In the genomic region with DNA sequence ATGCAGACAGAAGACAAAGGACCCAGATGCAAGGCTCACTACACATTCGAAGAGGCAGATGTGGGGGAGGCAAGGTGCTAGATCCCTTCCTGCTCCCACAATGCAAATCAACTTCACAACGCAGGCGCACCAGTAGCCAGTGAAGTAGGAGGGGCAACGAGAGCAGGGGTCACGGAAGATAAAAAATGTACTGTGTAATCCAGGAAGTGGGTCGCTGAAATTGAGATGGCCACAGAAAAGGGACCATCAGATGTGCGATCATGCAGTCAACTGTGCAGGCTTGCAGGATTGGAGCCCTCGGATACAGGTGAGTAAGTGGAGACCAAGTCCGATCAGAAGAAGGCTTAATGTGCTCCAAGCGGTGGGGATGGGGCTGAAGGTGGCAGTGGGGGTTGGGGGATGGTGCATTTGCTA, we compare ENCODE assay signal across 1 mouse cellular context.
TF ChIP-seq lines count a peak whose summit lies in the region.

No protein-coding gene starts in this region.

TF ChIP-seq in MEL, 35 proteins besides CTCF, POLR2A, EP300 and RAD21 (continued from another document):
- TF ChIP-seq JUND (IDR thresholded peaks at IDR 0.05; ENCODE audit: low read depth, low read length) (no peak), ZC3H11A (IDR thresholded peaks at IDR 0.05; ENCODE audit: low read depth, low read length) (no peak), GATA1 (IDR thresholded peaks at IDR 0.05; ENCODE audit: low read depth, low read length) (peak; percentile 71), CHD2 (IDR thresholded peaks at IDR 0.05; ENCODE audit: low read length) (peak; percentile 40), CHD1 (IDR thresholded peaks at IDR 0.05; ENCODE audit: low read depth, low read length) (no peak), SMC3 (IDR thresholded peaks at IDR 0.05; ENCODE audit: low read depth, low read length) (no peak), NELFE (IDR thresholded peaks at IDR 0.05; ENCODE audit: low read depth, low read length) (peak; percentile 95), ZKSCAN1 (IDR thresholded peaks at IDR 0.05; ENCODE audit: low read depth, low read length) (no peak), ZNF384 (IDR thresholded peaks at IDR 0.05; ENCODE audit: low read depth, low read length) (peak; percentile 57), TBP (IDR thresholded peaks at IDR 0.05; ENCODE audit: low read depth, low read length) (peak; percentile 93), MYB (IDR thresholded peaks at IDR 0.05; ENCODE audit: low read depth, low read length) (no peak), HCFC1 (IDR thresholded peaks at IDR 0.05; ENCODE audit: low read depth, low read length) (peak; percentile 84), MEF2A (IDR thresholded peaks at IDR 0.05; ENCODE audit: extremely low read depth, insufficient replicate concordance, low read depth, low read length, poor library complexity, severe bottlenecking) (no peak), KAT2A (conservative IDR thresholded peaks at IDR 0.05; ENCODE audit: low read depth, low read length) (peak; percentile 53; the same call in 1 of the 2 replicates), USF2 (IDR thresholded peaks at IDR 0.05; ENCODE audit: borderline replicate concordance in 1 of 2, insufficient read depth in 1 of 2, low read depth in 1 of 2, low read length in 2 of 2) (no peak), UBTF (IDR thresholded peaks at IDR 0.05; ENCODE audit: borderline replicate concordance, insufficient read depth, low read depth, low read length) (no peak), ZMIZ1 (IDR thresholded peaks at IDR 0.05; ENCODE audit: low read depth, low read length) (peak; percentile 66; the same call in 1 of the 2 replicates), TAL1 (IDR thresholded peaks at IDR 0.05; ENCODE audit: low read length) (no peak), ELF1 (IDR thresholded peaks at IDR 0.05; ENCODE audit: low read depth, low read length) (peak; percentile 96), MAZ (IDR thresholded peaks at IDR 0.05; ENCODE audit: low read depth, low read length) (peak; percentile 67; the same call in 1 of the 2 replicates), POLR2AphosphoS2 (IDR thresholded peaks at IDR 0.05; ENCODE audit: low read length) (peak; percentile 86), BHLHE40 (IDR thresholded peaks at IDR 0.05; ENCODE audit: borderline replicate concordance, low read depth, low read length) (no peak), MAX (IDR thresholded peaks at IDR 0.05; ENCODE audit: low read length) (no peak)
